In the genomic region with DNA sequence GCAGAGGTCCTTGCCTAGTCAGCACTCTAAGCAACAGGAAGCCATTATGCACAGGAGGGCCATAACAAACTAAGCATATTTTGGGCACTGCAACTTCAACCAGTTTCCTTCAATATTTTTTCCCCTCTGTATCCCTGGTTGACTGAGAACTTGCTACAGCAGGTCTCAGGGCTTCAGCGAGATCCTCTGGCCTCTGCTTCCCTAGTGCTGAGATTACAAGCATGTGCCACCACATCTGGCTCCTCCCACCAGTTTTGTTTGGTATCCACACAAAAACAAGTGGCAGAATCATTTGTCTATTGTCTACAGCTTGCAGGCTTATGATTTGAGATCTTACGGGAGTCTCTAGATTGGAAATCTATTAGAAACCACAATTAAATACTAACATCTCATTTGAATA, we compare ENCODE assay signal across 1 mouse cellular context.
A peak's percentile ranks its signal among the peaks of the same experiment; 100 is the strongest.
TF ChIP-seq lines count a peak whose summit lies in the region.

No protein-coding gene starts in this region.

TF ChIP-seq in CH12.LX, 34 proteins besides CTCF, POLR2A, EP300 and RAD21:
- no peak for TF ChIP-seq MYC (IDR thresholded peaks at IDR 0.05; ENCODE audit: low read depth, low read length)
- TF ChIP-seq BHLHE40 (IDR thresholded peaks at IDR 0.05; ENCODE audit: low read depth, low read length): peak; percentile 40
